In the genomic region with DNA sequence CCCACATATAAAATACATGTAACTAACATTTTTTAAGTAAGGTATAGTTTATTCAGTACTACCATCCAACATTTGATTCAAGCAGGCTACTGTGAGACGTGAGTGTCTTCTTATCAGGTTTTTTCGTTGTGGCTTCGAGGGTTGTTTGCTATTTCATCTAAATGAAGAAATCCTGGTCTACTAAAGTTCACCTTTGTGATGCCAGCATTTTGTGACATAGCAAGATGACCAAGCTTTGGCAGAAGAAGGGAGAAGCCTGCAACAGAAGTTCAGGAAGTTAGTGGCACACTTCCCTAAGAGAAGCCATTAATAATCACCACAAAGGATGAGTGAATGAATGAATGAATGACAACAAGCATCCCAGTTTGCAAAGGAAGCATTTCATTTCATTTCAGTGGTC, we compare ENCODE assay signal across 9 mouse cellular contexts.
"Had no signal": no experiment of that assay in that cellular context is flagged by ENCODE, and none has a peak within 500 bp of the region (broad histone marks: within the 10 kb centered on the region; RNA-seq: fewer than 3 reads in every experiment).

No protein-coding gene starts in this region.

- DNase-seq: midbrain, embryonic 14.5 days; right cerebral cortex, postnatal 14 days; thymus, adult 2 months; thymus, postnatal 25 days; thymus, postnatal 4 days had no signal

- H3K9ac ChIP-seq: lung, embryonic 14.5 days; midbrain, embryonic 12.5 days; neural tube, embryonic 12.5 days had no signal

- H3K4me2 ChIP-seq: midbrain, embryonic 12.5 days had no signal

- H3K36me3 ChIP-seq: midbrain, embryonic 10.5 days; midbrain, embryonic 12.5 days; neural tube, embryonic 12.5 days had no signal

- H3K27ac ChIP-seq: midbrain, embryonic 12.5 days; neural tube, embryonic 12.5 days had no signal

- H3K9me3 ChIP-seq: midbrain, embryonic 10.5 days; midbrain, embryonic 12.5 days; neural tube, embryonic 12.5 days had no signal

- H3K4me3 ChIP-seq: midbrain, embryonic 10.5 days; midbrain, embryonic 12.5 days; neural tube, embryonic 12.5 days had no signal
